Mouse (Mus musculus): Measurements from ENCODE around the gene St3gal6.

GRCm38 (mm10) chr16:58556067-58556830, 32.2 kb upstream of the St3gal6 start:
- TF ChIP-seq EP300 (IDR thresholded peaks at IDR 0.05; ENCODE audit: low read length) (no peak), ZMIZ1 (IDR thresholded peaks at IDR 0.05; ENCODE audit: low read depth, low read length) (no peak), CHD1 (IDR thresholded peaks at IDR 0.05; ENCODE audit: low read depth, low read length) (no peak), UBTF (IDR thresholded peaks at IDR 0.05; ENCODE audit: low read depth, low read length) (no peak), CTCF (conservative IDR thresholded peaks at IDR 0.05 in 1 of 2, IDR thresholded peaks at IDR 0.05 in 1 of 2; ENCODE audit: low read depth in 2 of 2, low read length in 2 of 2) (no peak), NELFE (IDR thresholded peaks at IDR 0.05; ENCODE audit: low read depth, low read length) (no peak)

Measured in CH12.LX (cell line).